ENCODE assay signal across 15 mouse cellular contexts in the genomic region with DNA sequence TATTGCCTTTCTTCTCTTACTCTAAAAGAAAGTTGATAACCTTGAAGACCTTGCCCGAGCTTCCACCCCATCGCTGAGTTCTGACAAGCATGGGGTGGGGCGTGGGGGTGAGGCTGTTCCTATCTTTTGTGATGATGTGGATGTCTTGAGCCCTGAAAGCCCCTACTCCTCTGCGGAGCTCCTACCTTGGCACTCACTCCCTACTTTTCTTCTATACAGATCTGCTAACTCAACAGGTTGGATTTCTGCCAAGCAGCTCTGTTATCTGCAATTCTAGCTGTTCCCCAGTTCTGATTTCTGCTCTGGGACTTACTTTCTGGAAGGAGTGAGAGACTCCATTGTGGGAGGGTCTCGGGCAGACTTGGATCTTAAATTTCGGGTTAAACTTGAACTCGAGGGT. TPM values are rescaled to one million over a fixed set of nuclear protein-coding genes. Genes with fewer than 3 reads are reported as not detected.
DNase-seq lines count a peak whose midpoint lies in the region; ATAC-seq and TF ChIP-seq lines count a peak whose summit lies in the region.
"Had no signal": no experiment of that assay in that cellular context is flagged by ENCODE, and none has a peak within 500 bp of the region (broad histone marks: within the 10 kb centered on the region; RNA-seq: fewer than 3 reads in every experiment).

No protein-coding gene starts in this region.

- no peak overlapping the region for H3K9ac ChIP-seq in forebrain, postnatal 0 days
- H3K9ac ChIP-seq in forebrain, embryonic 13.5 days = no peak overlapping the region
- no peak overlapping the region for H3K9ac ChIP-seq in kidney, postnatal 0 days (ENCODE audit: low read depth, low read length)
- no peak overlapping the region for H3K9ac ChIP-seq in kidney, embryonic 16.5 days (replicated peaks; ENCODE audit: low read length)
- no peak overlapping the region for H3K9ac ChIP-seq in MEL (ENCODE audit: control insufficient read depth, low read depth, low read length, poor library complexity, severe bottlenecking)
- no peak overlapping the region for H3K9ac ChIP-seq in intestine, postnatal 0 days (ENCODE audit: low read depth, low read length)
- H3K9ac ChIP-seq: embryonic facial prominence, embryonic 12.5 days had no signal

- intact Hi-C loops in left cerebral cortex, adult 2 months (cut with DNase I) = no loop called here

- H3K27ac ChIP-seq in forebrain, postnatal 0 days (ENCODE audit: low read depth, low read length) = no peak overlapping the region
- H3K27ac ChIP-seq in forebrain, embryonic 13.5 days = no peak overlapping the region
- H3K27ac ChIP-seq in kidney, postnatal 0 days = no peak overlapping the region
- H3K27ac ChIP-seq in kidney, embryonic 16.5 days (ENCODE audit: low read length) = no peak overlapping the region
- H3K27ac ChIP-seq in MEL (ENCODE audit: control insufficient read depth, low read depth, low read length) = no peak overlapping the region
- H3K27ac ChIP-seq in intestine, postnatal 0 days (ENCODE audit: low read depth, low read length) = no peak overlapping the region
- H3K27ac ChIP-seq in left cerebral cortex, adult 2 months = no peak overlapping the region
- H3K27ac ChIP-seq: embryonic facial prominence, embryonic 12.5 days; gastrocnemius, adult 2 months; macrophage had no signal

- H3K4me1 ChIP-seq in forebrain, postnatal 0 days (ENCODE audit: insufficient read depth) = peaks cover 8% of the 10 kb centered on the region; the same call in 1 of the 2 replicates
- peaks cover 14% of the 10 kb centered on the region for H3K4me1 ChIP-seq in forebrain, embryonic 13.5 days
- H3K4me1 ChIP-seq in kidney, postnatal 0 days (replicated peaks; ENCODE audit: insufficient read depth, low read length) = peaks cover 16% of the 10 kb centered on the region; the same call in 1 of the 2 replicates
- peaks cover 33% of the 10 kb centered on the region for H3K4me1 ChIP-seq in kidney, embryonic 16.5 days (ENCODE audit: insufficient read depth, low read length)
- H3K4me1 ChIP-seq in MEL (ENCODE audit: control insufficient read depth in 1 of 2, insufficient read depth in 2 of 2, low read length in 2 of 2) = peaks cover 1 to 28% of the 10 kb centered on the region in 2 experiments
- 0 out of 2 replicates have a peak, but pooled peaks cover 7% of the 10 kb centered on the region for H3K4me1 ChIP-seq in intestine, postnatal 0 days (replicated peaks; ENCODE audit: control insufficient read depth, insufficient read depth, low read length)

- no peak for TF ChIP-seq CTCF in forebrain, postnatal 0 days (IDR thresholded peaks at IDR 0.05; ENCODE audit: low read depth)
- TF ChIP-seq CTCF in kidney, postnatal 0 days (IDR thresholded peaks at IDR 0.05; ENCODE audit: low read depth) = no peak
- no peak for TF ChIP-seq CTCF in MEL (IDR thresholded peaks at IDR 0.05 in 2 of 3, conservative IDR thresholded peaks at IDR 0.05 in 1 of 3; ENCODE audit: control insufficient read depth in 1 of 3, insufficient read depth in 1 of 3, low read depth in 2 of 3, low read length in 3 of 3, poor library complexity in 1 of 3, severe bottlenecking in 1 of 3)
- TF ChIP-seq CTCF in intestine, postnatal 0 days (IDR thresholded peaks at IDR 0.05; ENCODE audit: low read depth) = no peak
- TF ChIP-seq CTCF in left cerebral cortex, adult 2 months (IDR thresholded peaks at IDR 0.05) = no peak

- no peak for ATAC-seq in forebrain, postnatal 0 days
- no peak for ATAC-seq in forebrain, embryonic 13.5 days
- no peak for ATAC-seq in kidney, postnatal 0 days (replicated peaks; ENCODE audit: low FRiP score, low read depth)
- ATAC-seq in kidney, embryonic 16.5 days (ENCODE audit: low FRiP score, low TSS enrichment) = no peak
- no peak for ATAC-seq in intestine, postnatal 0 days

- TF ChIP-seq RAD21 in MEL (IDR thresholded peaks at IDR 0.05; ENCODE audit: low read depth, low read length) = no peak

- H3K27me3 ChIP-seq in forebrain, postnatal 0 days (ENCODE audit: insufficient read depth, low read length) = no peaks in the 10 kb centered on the region
- no peaks in the 10 kb centered on the region for H3K27me3 ChIP-seq in forebrain, embryonic 13.5 days
- no peaks in the 10 kb centered on the region for H3K27me3 ChIP-seq in kidney, postnatal 0 days (ENCODE audit: insufficient read depth, low read length)
- H3K27me3 ChIP-seq in kidney, embryonic 16.5 days (ENCODE audit: insufficient read depth, low read length) = no peaks in the 10 kb centered on the region
- no peaks in the 10 kb centered on the region for H3K27me3 ChIP-seq in MEL (ENCODE audit: control insufficient read depth in 1 of 2, insufficient read depth in 2 of 2, low read length in 2 of 2)
- no peaks in the 10 kb centered on the region for H3K27me3 ChIP-seq in intestine, postnatal 0 days (replicated peaks; ENCODE audit: control insufficient read depth, insufficient read depth, low read length)
- H3K27me3 ChIP-seq: embryonic facial prominence, embryonic 12.5 days had no signal

- no peaks in the 10 kb centered on the region for H3K9me3 ChIP-seq in forebrain, postnatal 0 days (ENCODE audit: low read length)
- no peaks in the 10 kb centered on the region for H3K9me3 ChIP-seq in forebrain, embryonic 13.5 days (replicated peaks)
- no peaks in the 10 kb centered on the region for H3K9me3 ChIP-seq in kidney, postnatal 0 days (replicated peaks; ENCODE audit: low read length)
- H3K9me3 ChIP-seq in kidney, embryonic 16.5 days (ENCODE audit: low read length) = no peaks in the 10 kb centered on the region
- H3K9me3 ChIP-seq in MEL (replicated peaks; ENCODE audit: insufficient read depth, low read length) = no peaks in the 10 kb centered on the region
- H3K9me3 ChIP-seq in intestine, postnatal 0 days (ENCODE audit: control insufficient read depth) = no peaks in the 10 kb centered on the region
- H3K9me3 ChIP-seq: embryonic facial prominence, embryonic 12.5 days; G1E had no signal

- 75% methylated on average over 7 of the region's 7 CpGs for WGBS in forebrain, postnatal 0 days
- WGBS in forebrain, embryonic 13.5 days = 87% methylated on average over 7 of the region's 7 CpGs
- 57% methylated on average over 7 of the region's 7 CpGs for WGBS in kidney, postnatal 0 days
- 64% methylated on average over 7 of the region's 7 CpGs for WGBS in kidney, embryonic 16.5 days
- WGBS in intestine, postnatal 0 days = 48% methylated on average over 7 of the region's 7 CpGs

- H3K4me2 ChIP-seq in forebrain, postnatal 0 days (ENCODE audit: low read depth) = no peak overlapping the region
- H3K4me2 ChIP-seq in forebrain, embryonic 13.5 days = no peak overlapping the region
- no peak overlapping the region for H3K4me2 ChIP-seq in kidney, postnatal 0 days (ENCODE audit: low read length)
- no peak overlapping the region; the same call in 1 of the 2 replicates for H3K4me2 ChIP-seq in kidney, embryonic 16.5 days (replicated peaks; ENCODE audit: low read depth, low read length)
- peak overlapping the region; percentile 32 for H3K4me2 ChIP-seq in intestine, postnatal 0 days (replicated peaks; ENCODE audit: low read depth)
- H3K4me2 ChIP-seq: embryonic facial prominence, embryonic 12.5 days had no signal

- peak; percentile 18 for DNase-seq in forebrain, postnatal 0 days
- DNase-seq in kidney, postnatal 0 days (ENCODE audit: low spot score) = peak; percentile 18
- DNase-seq in MEL (ENCODE audit: low read depth, low spot score) = peak; percentile 83
- DNase-seq in cerebellum, postnatal 4 days (ENCODE audit: low spot score in 2 of 2) = no peak
- DNase-seq in left cerebral cortex, adult 2 months (ENCODE audit: extremely low spot score in 1 of 2, low spot score in 2 of 2) = no peak
- DNase-seq: cerebellum, postnatal 14 days; gastrocnemius, adult 2 months; kidney, adult 9 months; right cerebral cortex, adult 18-20 months had no signal

- peak; percentile 63 to 70 for TF ChIP-seq EP300 in MEL (IDR thresholded peaks at IDR 0.05; ENCODE audit: low read depth in 1 of 2, low read length in 2 of 2)

- no peaks in the 10 kb centered on the region for H3K36me3 ChIP-seq in forebrain, postnatal 0 days (ENCODE audit: insufficient read depth)
- no peaks in the 10 kb centered on the region for H3K36me3 ChIP-seq in forebrain, embryonic 13.5 days (ENCODE audit: poor library complexity, severe bottlenecking)
- no peaks in the 10 kb centered on the region for H3K36me3 ChIP-seq in kidney, postnatal 0 days (ENCODE audit: insufficient read depth, low read length)
- H3K36me3 ChIP-seq in kidney, embryonic 16.5 days (ENCODE audit: insufficient read depth, low read length) = no peaks in the 10 kb centered on the region
- peaks cover 0 to 25% of the 10 kb centered on the region in 2 experiments; a peak in 2 of 4 replicates for H3K36me3 ChIP-seq in MEL (ENCODE audit: control insufficient read depth in 1 of 2, insufficient read depth in 2 of 2, low read length in 2 of 2)
- H3K36me3 ChIP-seq in intestine, postnatal 0 days (ENCODE audit: control insufficient read depth, insufficient read depth) = no peaks in the 10 kb centered on the region
- H3K36me3 ChIP-seq: embryonic facial prominence, embryonic 12.5 days; G1E had no signal

- TF ChIP-seq POLR2A in MEL (IDR thresholded peaks at IDR 0.05; ENCODE audit: control insufficient read depth in 1 of 2, insufficient read depth in 1 of 2, low read depth in 1 of 2, low read length in 2 of 2, poor library complexity in 1 of 2) = no peak

- no peaks in the 10 kb centered on the region for H3K79me2 ChIP-seq in MEL (ENCODE audit: control insufficient read depth, insufficient read depth, low read length, poor library complexity)

- H3K4me3 ChIP-seq in forebrain, postnatal 0 days (ENCODE audit: low read depth, low read length) = no peak overlapping the region
- no peak overlapping the region for H3K4me3 ChIP-seq in forebrain, embryonic 13.5 days
- no peak overlapping the region for H3K4me3 ChIP-seq in kidney, postnatal 0 days (replicated peaks; ENCODE audit: low read depth, low read length)
- H3K4me3 ChIP-seq in kidney, embryonic 16.5 days (ENCODE audit: low read length) = no peak overlapping the region
- no peak overlapping the region for H3K4me3 ChIP-seq in MEL (ENCODE audit: control insufficient read depth in 1 of 2, insufficient read depth in 1 of 2, low read depth in 2 of 2, low read length in 2 of 2)
- no peak overlapping the region for H3K4me3 ChIP-seq in intestine, postnatal 0 days (ENCODE audit: low read depth, low read length)
- H3K4me3 ChIP-seq in left cerebral cortex, adult 2 months = no peak overlapping the region
- H3K4me3 ChIP-seq: embryonic facial prominence, embryonic 12.5 days; gastrocnemius, adult 2 months had no signal

RNA-seq across cellular contexts. Expression of a gene that starts 14.3 kb away (rescaled TPM):
- 13.8 and 17.9 TPM in 2 replicates for total RNA-seq in forebrain, postnatal 0 days (2014; rRNA removed)
- 5.8 and 7.1 TPM in 2 replicates for polyA plus RNA-seq in forebrain, postnatal 0 days (2015; fragmentation: Nextera tagmentation; extraction: Ambion mirVana)
- polyA plus RNA-seq in forebrain, embryonic 13.5 days (2015; fragmentation: Nextera tagmentation; extraction: Ambion mirVana) = 7.6 and 9.3 TPM in 2 replicates
- polyA plus RNA-seq in kidney, postnatal 0 days (2015; fragmentation: Nextera tagmentation; extraction: Ambion mirVana) = 11.3 and 11.9 TPM in 2 replicates
- 7.7 and 8.0 TPM in 2 replicates for polyA plus RNA-seq in kidney, embryonic 16.5 days (2015; fragmentation: Nextera tagmentation; extraction: Ambion mirVana)
- 10.8 and 11.2 TPM in 2 replicates for total RNA-seq in MEL (2012; rRNA removed)
- polyA plus RNA-seq in MEL (2012; ENCODE audit: insufficient read depth in 1 of 2, insufficient read length in 2 of 2, low read depth in 1 of 2, low replicate concordance in 2 of 2, missing spikeins in 1 of 2) = 10 to 100 TPM in 1 of 2 experiments, not detected in 1; 16.3 TPM
- 21.2 and 23.8 TPM in 2 replicates for polyA plus RNA-seq in intestine, postnatal 0 days (2015; fragmentation: Nextera tagmentation; extraction: Ambion mirVana)
- total RNA-seq in left cerebral cortex, adult 2 months (2021) = 10 to 100 TPM; 11.9 to 12.4 TPM

Comparison
In these comparisons a context has a peak if more than half of its experiments do, and no peak if none do; other contexts are left out.
1. DNase-seq: peak in forebrain, postnatal 0 days (single experiment), kidney, postnatal 0 days (single experiment) and MEL (single experiment); none in cerebellum, postnatal 4 days (0 of 2) and left cerebral cortex, adult 2 months (0 of 2).